Mouse (Mus musculus) gastrocnemius, postnatal 25 days (tissue): ENCODE measurements around the gene Gpx1. TPM values are rescaled to one million over a fixed set of nuclear protein-coding genes. Genes with fewer than 3 reads are reported as not detected.
"Not testable (repeated sequence)": the region's sequence is repeated elsewhere in the genome, so short reads cannot be mapped to it uniquely, and the experiment has no call there.

Source experiments
- DNase-seq: peaks from one replicate; pipeline ENCODE4 v3.0.0; 2022
- long read RNA-seq, 2 experiments: library from polyadenylated mRNA; stranded (forward); transcript quantifications; one replicate each; pipeline ENCODE4 v2.0.0; 2021
- total RNA-seq, 2 experiments: library from RNA; stranded (reverse); gene quantifications; 1 replicate in 1 of 2; 2 replicates in 1 of 2; pipeline ENCODE4 v1.2.3; 2021

Gpx1 gene
- 10 to 100 TPM; 74.4 to 92.9 TPM for total RNA-seq
- long read RNA-seq, experiment 1, transcript Gpx1-201 (2 exons, 1,072 nt), result major isoform, 97 of 106 reads
- long read RNA-seq, experiment 1, partial matches to known transcripts, result 0 of 106 reads
- long read RNA-seq, experiment 1, other reads (novel, unspliced or antisense), result 7 of 106 reads
- long read RNA-seq, experiment 2, transcript Gpx1-201 (2 exons, 1,072 nt), result major isoform, 88 of 96 reads
- long read RNA-seq, experiment 2, partial matches to known transcripts, result 0 of 96 reads
- long read RNA-seq, experiment 2, other reads (novel, unspliced or antisense), result 6 of 96 reads

DNA sequence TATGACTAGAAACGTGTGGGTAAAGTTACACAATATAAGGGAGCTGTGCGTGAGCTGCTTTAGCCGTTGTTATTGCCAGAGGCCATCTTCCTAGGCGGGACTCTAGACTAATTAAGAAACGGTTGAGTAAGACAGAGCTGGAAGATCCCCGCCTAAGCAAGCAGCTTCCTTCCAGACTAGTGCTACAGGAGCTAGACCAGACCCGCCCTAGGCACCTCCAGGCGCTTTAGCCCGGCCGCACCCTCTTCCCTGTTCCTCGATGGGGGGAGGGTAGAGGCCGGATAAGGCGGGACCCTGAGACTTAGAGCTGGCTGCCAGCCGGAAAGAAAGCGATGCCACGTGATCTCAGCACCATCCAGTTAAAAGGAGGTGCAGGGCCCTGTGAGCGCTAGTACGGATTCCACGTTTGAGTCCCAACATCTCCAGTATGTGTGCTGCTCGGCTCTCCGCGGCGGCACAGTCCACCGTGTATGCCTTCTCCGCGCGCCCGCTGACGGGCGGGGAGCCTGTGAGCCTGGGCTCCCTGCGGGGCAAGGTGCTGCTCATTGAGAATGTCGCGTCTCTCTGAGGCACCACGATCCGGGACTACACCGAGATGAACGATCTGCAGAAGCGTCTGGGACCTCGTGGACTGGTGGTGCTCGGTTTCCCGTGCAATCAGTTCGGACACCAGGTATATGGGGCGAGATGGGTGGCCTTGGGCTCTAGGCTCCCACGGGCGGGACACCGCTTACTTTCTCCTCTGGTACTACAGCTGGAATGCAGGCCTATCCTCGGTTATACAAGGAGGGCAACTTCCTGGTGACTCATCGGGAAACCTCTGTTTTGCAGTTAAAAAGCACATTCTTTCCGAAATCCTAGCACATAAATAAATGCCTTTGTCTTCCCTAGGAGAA lies at the start of gene Gpx1:
Gene Gpx1 (plus strand): TSS at position 18 of the 896 bp plus-strand sequence.
- peak; percentile 93 for DNase-seq

DNA sequence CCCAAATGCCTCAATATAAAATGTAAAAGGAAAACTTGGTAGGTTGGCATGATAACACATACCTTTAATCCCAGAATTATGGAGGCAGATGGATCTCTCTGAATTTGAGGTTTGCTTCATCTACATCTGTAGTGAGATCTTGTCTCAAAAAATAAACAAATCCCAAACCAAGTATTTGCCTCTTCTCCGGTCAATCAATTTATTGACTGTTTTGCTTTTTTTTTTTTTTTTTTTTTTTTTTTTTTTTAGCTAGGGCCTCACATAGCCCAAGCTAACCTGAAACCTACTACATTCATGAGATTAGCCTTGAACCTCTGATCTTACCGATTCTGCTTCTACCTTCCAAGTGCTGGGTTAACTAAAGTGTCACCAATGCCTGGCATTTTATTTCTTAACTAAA lies 49.4 kb upstream of the Gpx1 start:
- DNase-seq, result no peak

- peak; percentile 89 for DNase-seq
Observed at GRCm38 (mm10) chr9:108290016-108290750, 48.5 kb upstream of the Gpx1 start, which contains the start of gene Nicn1. Nicn1 (plus strand) TSS chr9:108290429.

- DNase-seq, result no peak
Observed at GRCm38 (mm10) chr9:108290773-108291172, 47.9 kb upstream of the Gpx1 start.

GRCm38 (mm10) chr9:108296453-108297355 lies 42.0 kb upstream of the Gpx1 start, which contains the start of gene Amt:
Amt (plus strand) TSS chr9:108296853.
- no peak for DNase-seq

DNA sequence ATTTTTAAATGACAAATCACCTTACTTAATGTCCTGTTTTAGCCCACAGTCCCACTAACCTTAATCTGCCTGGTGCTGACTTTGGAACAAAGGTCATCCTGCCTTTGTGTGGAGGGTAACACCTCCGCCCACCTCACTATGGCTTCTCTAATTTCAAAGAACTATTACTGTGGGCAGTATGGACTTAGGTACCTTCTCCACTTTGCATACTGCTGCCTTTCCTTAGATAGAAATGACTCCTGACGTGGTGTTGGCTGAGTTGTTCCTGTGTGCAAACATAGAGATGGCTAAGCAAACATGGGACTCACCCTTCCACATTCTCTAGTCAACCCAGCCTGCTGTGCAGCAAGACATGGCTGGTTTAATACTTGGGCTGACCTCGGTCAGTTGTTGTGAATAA lies 36.9 kb upstream of the Gpx1 start:
- DNase-seq, result no peak

DNA sequence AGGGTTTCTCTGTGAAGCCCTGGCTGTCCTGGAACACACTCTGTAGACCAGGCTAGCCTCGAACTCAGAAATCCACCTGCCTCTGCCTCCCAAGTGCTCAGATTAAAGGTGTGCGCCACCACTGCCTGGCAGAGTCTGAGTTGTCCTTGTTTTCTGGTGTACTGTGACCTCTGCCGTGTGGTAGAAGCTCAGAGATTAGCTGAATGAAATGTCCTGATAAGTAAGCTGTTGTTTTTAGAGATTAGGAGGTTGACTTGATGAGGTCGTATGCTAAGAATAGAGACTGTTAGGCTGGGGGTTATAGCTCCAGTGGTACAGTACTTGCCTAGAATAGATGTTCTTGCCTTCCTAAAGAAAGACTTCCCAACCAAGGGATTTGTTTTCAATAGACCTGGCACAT lies 34.0 kb upstream of the Gpx1 start:
- no peak for DNase-seq

DNA sequence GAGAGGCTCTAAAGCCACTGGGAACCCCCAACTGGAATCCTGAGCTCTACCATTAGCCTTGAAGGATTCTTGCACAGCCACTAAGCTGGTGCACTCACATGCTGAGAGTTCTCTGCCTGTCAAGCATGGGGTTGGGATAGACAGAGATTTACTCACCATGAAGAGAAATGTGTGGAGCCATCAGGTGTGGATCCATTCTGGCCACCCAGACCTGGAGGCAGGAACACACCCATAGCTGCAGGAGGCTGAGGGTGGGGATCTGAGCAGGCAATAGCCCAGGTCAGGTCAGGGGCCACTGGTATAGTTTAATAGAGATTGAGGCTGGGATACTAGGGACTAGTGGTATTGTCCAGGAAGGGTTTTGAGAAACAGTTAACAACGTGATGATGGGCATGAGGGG lies 33.5 kb upstream of the Gpx1 start:
- DNase-seq, result no peak

DNA sequence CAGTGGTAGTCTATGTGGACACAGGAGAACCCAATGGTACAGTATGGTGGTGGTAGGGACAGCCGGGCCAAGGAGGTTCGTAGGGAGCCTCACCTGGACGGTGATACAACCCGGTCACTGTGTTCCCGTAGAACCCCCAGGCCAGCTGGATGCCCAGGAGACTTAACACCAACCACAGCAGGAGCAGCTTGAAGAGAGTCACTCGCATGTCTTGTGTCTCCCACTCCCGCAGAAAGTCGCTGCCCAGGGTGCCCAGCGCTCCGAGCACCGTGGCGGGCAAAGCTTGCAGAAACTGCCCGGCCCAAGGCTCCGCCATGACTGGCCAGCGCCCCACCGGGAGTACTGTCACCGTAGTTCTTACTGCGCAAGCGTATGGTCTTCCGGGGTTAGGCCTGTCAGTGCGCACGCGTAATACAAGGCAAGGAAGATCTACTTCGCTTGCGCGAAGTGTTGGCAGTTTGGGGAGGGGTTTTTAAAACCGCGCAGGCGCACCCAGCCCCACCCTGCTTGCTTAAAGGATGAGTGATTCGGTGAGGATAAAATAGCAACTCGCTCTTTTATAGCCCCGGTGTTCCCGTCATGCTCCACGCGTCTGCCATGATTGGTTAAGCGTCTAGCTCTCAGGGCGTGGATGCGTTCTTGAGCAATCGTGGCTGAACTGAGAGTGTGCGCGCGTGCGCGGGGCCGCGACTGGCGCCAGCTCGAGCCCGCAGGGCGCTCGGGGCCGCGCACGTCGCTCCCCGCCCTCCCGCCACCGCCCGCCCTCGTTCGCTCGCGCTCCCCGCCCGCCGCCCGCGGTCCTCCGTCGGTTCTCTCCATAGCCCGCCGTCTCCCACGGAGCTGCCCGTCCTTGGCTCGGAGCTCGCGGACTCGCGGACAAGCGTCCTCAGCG lies 32.8 kb upstream of the Gpx1 start, which contains the start of the genes Rhoa and Tcta:
Gene Rhoa (plus strand): TSS at position 501 of the 892 bp plus-strand sequence.
Gene Tcta (minus strand): TSS at position 532 of the 892 bp plus-strand sequence.
- peak; percentile 99 for DNase-seq

- peak; percentile 85 for DNase-seq
Observed at GRCm38 (mm10) chr9:108306571-108306980, 32.1 kb upstream of the Gpx1 start.

DNA sequence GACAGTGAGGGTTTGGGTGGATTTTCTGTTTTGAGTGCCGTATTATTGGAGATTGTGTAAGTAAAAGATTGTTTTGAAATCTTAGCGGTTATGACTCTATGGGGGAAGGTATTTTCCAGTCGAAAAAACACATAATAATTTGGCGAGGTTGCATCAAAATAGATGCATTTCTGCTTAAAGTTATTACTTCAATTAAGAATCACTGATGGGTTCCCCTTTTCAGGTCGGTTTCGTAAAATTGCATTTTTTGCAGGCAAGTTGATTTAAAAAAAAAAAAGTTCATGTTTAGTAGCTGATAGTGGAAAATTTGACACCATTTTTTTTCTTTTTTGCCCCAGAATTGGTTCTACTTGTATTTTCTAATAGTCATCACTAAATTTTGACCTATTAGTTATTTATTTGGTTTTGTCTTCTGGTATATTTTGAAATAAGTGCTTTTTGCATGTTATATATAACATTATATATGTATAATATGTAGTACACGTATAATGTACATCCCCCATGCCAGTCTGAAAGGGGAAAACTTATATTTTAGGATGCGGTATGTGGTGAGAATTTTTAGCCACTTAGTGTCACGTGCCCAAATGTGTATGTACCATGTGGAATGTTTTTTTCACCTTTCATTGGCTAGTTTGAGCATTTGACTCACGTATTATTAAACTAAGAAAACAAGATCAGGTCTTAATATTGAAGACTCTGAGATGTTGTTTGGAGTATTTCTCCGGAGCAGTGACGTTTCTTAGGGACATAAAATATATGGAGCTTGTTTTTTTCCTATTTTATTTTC lies 31.5 kb upstream of the Gpx1 start:
- no peak for DNase-seq

DNA sequence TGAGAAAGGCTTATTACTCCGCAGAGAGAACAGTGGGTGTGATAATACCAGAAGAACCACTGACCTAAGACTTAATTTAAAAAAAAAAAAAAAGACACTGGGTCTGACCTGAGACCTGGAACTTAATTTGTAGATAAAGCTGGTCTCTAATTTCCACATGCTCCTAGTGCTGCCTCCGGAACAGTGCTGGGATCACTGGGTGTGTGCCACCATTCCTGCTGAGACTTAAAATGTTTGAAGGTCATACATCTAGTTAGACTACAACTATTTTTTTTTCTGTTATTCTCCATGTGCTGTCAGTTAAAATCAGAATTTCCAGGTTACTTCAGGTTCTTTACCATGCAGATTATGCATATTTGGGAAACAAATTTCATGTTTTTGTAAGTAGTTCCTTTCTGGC lies 30.6 kb upstream of the Gpx1 start:
- no peak for DNase-seq

GRCm38 (mm10) chr9:108317572-108317971 lies 21.1 kb upstream of the Gpx1 start:
- DNase-seq, result no peak

DNA sequence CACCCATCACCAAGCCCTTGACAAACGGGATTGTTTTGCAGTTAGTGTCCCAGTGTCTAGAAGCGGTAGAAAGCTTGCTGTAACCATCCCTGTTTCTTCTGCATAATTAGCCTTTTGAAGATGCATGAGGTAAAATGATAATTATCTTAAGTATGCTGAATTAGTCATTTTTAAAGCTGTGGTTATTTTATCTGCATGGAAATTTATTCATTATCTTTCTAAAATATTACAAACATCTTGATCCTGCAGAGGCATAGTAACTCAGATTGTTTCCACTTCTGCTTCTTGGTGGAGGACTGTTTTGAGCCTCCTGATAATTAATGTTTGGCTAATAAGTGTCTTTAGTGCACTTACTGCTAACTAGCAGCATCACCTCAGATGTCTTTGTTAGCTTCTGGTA lies 20.2 kb upstream of the Gpx1 start:
- no peak for DNase-seq

GRCm38 (mm10) chr9:108322054-108322453 lies 16.6 kb upstream of the Gpx1 start:
- DNase-seq, result not testable (repeated sequence)

DNA sequence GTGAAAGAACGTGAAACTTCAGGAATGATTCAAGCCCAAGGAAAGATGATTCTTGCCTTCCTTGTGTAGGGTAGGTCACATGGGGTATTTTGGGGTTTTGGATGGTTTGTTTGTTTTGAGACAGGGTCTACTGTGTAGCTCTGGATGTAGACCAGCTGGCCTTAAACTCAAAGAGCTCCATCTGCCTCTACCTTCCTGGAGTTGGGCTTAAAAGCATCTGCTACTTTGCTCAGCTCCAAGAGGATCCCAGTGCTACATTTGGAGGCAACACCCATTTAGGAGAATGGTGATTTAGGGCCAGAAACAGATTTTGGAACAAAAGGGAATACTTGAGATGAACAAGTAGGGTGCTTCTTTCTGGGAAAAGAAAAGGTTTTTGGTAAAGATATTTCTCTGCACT lies 13.9 kb upstream of the Gpx1 start:
- DNase-seq, result no peak

DNA sequence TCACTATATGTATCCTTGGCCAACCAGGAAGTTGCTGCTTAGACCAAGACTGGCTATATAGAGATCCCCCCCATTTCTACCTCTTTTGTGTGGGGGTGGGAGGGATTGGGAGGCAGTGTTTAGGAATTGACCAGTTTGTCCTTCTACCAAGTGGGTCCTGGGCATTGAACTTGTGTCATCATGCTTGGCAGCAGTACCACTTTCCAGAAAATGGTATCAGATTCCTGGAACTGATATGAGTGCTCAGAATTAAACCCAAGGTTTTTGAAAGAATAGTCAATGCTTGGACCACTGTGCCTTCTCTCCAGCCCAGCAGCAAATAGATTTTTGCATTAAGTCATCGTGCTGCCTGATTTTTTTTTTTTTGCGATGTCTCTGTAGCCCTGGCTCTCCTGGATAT lies 12.9 kb upstream of the Gpx1 start:
- no peak for DNase-seq

GRCm38 (mm10) chr9:108337848-108338550 lies 704 bp upstream of the Gpx1 start:
- DNase-seq, result no peak

GRCm38 (mm10) chr9:108338551-108338885 lies 185 bp upstream of the Gpx1 start:
- no peak for DNase-seq
